Mouse (Mus musculus): ENCODE measurements around the gene N4bp2. TPM values are rescaled to one million over a fixed set of nuclear protein-coding genes. Genes with fewer than 3 reads are reported as not detected.
A peak's percentile ranks its signal among the peaks of the same experiment; 100 is the strongest.

The N4bp2 gene
- total and polyA plus RNA-seq, 3 experiments = 13.1 to 16.4 (median 15.1) TPM

DNA sequence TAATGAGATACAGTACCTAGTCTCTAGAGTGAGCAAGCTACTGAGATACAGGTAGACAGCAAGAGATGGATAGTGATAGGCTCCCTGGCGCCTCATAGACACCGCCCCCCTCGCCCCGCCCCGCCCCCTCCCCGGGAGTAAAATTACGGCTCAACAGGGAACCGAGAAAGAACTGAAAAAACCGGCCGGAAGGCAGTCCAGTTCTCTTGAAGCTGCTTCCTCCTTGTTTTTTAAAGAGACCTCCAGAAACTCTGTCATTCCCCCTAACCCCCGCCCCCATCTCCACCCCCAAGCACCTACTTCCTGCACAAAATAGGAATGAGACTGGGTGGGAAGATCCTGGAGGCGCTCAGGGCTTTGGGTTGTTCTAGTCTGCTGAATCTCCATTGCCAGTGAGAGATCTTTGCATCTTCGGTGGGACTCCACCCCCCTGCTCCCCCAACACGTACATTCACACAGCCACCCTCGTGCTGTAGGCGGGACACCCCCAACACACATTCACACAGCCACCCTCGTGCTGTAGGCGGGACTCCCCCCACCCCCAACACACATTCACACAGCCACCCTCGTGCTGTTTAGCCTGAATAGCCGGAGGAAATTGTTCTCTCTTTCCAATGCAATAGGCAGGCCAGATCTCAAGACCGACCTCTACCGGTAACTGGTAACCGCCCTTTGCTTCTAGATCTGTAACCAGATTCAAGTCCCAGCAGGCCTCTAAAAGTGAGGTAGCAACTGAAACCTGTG is 38.8 kb upstream of the N4bp2 start (continued):
- TF ChIP-seq MXI1 (IDR thresholded peaks at IDR 0.05; ENCODE audit: low read depth, low read length) (peak; percentile 95), CHD1 (IDR thresholded peaks at IDR 0.05; ENCODE audit: low read depth, low read length) (no peak), ELF1 (IDR thresholded peaks at IDR 0.05; ENCODE audit: low read depth, low read length) (peak; percentile 67; the same call in 1 of the 2 replicates), JUN (IDR thresholded peaks at IDR 0.05; ENCODE audit: insufficient read depth, low read depth, low read length) (no peak), E2F4 (IDR thresholded peaks at IDR 0.05; ENCODE audit: insufficient replicate concordance, low read depth, low read length) (no peak), EP300 (IDR thresholded peaks at IDR 0.05; ENCODE audit: low read length) (peak; percentile 62; the same call in 1 of the 2 replicates), RAD21 (IDR thresholded peaks at IDR 0.05; ENCODE audit: low read depth, low read length) (peak; percentile 46), IRF4 (IDR thresholded peaks at IDR 0.05; ENCODE audit: low read depth, low read length) (peak; percentile 82), MYC (IDR thresholded peaks at IDR 0.05; ENCODE audit: low read depth, low read length) (peak; percentile 97), ZKSCAN1 (IDR thresholded peaks at IDR 0.05; ENCODE audit: borderline replicate concordance, low read depth, low read length) (no peak), CHD2 (IDR thresholded peaks at IDR 0.05; ENCODE audit: low read length) (peak; percentile 80), MAZ (IDR thresholded peaks at IDR 0.05; ENCODE audit: low read depth, low read length) (peak; percentile 84), BHLHE40 (IDR thresholded peaks at IDR 0.05; ENCODE audit: low read depth, low read length) (peak; percentile 100), USF1 (IDR thresholded peaks at IDR 0.05; ENCODE audit: low read depth, low read length) (no peak), ZC3H11A (IDR thresholded peaks at IDR 0.05; ENCODE audit: low read depth, low read length) (no peak)

DNA sequence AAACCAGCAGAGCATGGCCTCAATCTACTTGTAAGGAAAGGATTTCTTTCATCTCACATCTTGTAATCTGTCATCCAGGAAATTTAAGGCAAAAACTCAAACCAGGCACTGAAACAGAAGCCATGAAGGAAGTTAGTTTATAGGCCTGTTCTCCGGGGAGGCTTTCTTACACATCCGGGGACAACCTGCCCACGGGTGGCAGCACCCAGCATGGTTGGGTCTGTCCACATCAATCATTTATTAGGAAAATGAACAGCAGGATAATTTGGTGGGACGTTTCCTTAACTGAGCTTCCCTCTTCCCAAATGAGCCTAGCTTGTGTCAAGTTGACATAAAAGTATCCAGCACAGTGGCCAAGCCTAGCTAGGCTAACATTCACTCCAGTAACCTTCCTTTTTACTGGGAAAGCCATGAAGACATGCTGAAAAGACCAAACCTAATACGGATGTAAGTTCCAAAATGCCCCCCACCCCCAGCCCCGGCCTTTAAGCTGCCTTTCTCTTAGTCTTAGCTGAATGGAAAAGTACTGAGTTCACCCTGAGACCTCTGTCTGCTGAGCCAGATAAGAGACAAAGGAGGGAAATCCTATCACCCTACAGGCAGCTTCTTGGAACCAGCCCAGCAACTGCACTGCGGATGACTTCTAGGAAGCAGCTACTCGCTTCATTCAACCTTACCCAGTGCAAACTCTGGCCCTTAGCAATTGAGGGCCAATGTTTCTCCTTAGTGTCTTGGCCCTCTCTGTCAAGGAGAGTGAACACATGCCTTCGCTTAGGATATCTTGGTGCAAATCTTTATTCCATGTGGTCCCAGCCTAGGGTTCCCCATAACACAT is 31.9 kb upstream of the N4bp2 start:
- no peak overlapping the region for H3K9ac ChIP-seq (ENCODE audit: insufficient read depth, low read depth)
- H3K27ac ChIP-seq (ENCODE audit: insufficient read depth, low read depth) = no peak overlapping the region
- DNase-seq (ENCODE audit: extremely low read depth) = no peak
- H3K36me3 ChIP-seq (replicated peaks in 1 of 2; ENCODE audit: control insufficient read depth in 1 of 2, insufficient read depth in 1 of 2, low read length in 1 of 2) = no peaks in the 10 kb centered on the region
- H3K79me2 ChIP-seq (replicated peaks; ENCODE audit: control insufficient read depth, extremely low read depth, insufficient read depth, poor library complexity, severe bottlenecking) = no peaks in the 10 kb centered on the region
- dilution Hi-C loops (cut with MboI; ENCODE audit: extremely low pct_ligation_motif_present, extremely low pct_unique_long_range_greater_than_20kb, low sequenced_read_pairs) = no loop called here
- H3K4me2 ChIP-seq (ENCODE audit: insufficient read depth, low read depth, poor library complexity, severe bottlenecking) = no peak overlapping the region
- TF ChIP-seq KAT2A (IDR thresholded peaks at IDR 0.05; ENCODE audit: insufficient replicate concordance, low read length) = no peak
- TF ChIP-seq JUND (conservative IDR thresholded peaks at IDR 0.05; ENCODE audit: low read depth, low read length) = no peak
- TF ChIP-seq CHD1 (IDR thresholded peaks at IDR 0.05; ENCODE audit: low read depth, low read length) = no peak
- no peak for TF ChIP-seq GABPA (IDR thresholded peaks at IDR 0.05; ENCODE audit: insufficient replicate concordance, low read depth, low read length)
- no peak for TF ChIP-seq ETS1 (conservative IDR thresholded peaks at IDR 0.05; ENCODE audit: low read depth, low read length)
- no peak for TF ChIP-seq MAX (IDR thresholded peaks at IDR 0.05; ENCODE audit: low read length)
- no peak for TF ChIP-seq E2F4 (IDR thresholded peaks at IDR 0.05; ENCODE audit: insufficient replicate concordance, low read depth, low read length)
- no peak for TF ChIP-seq MEF2A (IDR thresholded peaks at IDR 0.05; ENCODE audit: borderline replicate concordance, low read depth, low read length)
- no peak for TF ChIP-seq NRF1 (IDR thresholded peaks at IDR 0.05; ENCODE audit: low read depth, low read length)
- TF ChIP-seq UBTF (IDR thresholded peaks at IDR 0.05; ENCODE audit: low read depth, low read length) = no peak
- no peak for TF ChIP-seq TBP (conservative IDR thresholded peaks at IDR 0.05; ENCODE audit: low read depth, low read length)
- TF ChIP-seq HCFC1 (IDR thresholded peaks at IDR 0.05; ENCODE audit: low read depth, low read length) = no peak
- H3K27me3 ChIP-seq (replicated peaks) = peaks cover 2% of the 10 kb centered on the region
- no peaks in the 10 kb centered on the region for H3K9me3 ChIP-seq (replicated peaks; ENCODE audit: low read length)
- in situ Hi-C loops (cut with MboI; ENCODE audit: low pct_ligation_motif_present, low pct_unique_long_range_greater_than_20kb, low sequenced_read_pairs) = no loop called here
- no peak overlapping the region for H3K4me3 ChIP-seq (replicated peaks in 1 of 3; ENCODE audit: low read depth in 2 of 3, low read length in 2 of 3, poor library complexity in 1 of 3)
- H3K4me1 ChIP-seq (ENCODE audit: control insufficient read depth in 1 of 2, insufficient read depth in 2 of 2) = no peaks in the 10 kb centered on the region

Data from CH12.LX (cell line).